Mouse (Mus musculus) liver, embryonic 11.5 days (tissue): ENCODE results near the gene Reps1. TPM values are rescaled to one million over a fixed set of nuclear protein-coding genes. Genes with fewer than 3 reads are reported as not detected.
"Not testable (repeated sequence)": the region's sequence is repeated elsewhere in the genome, so short reads cannot be mapped to it uniquely, and the experiment has no call there.

Source experiments
- ATAC-seq: fragments of 200-750 bp; cut with Nextera tagmentation; replicated peaks from 2 replicates; pipeline ENCODE4 v1.8.0; 2017; ENCODE audit warnings: moderate number of reproducible peaks, mild to moderate bottlenecking, moderate TSS enrichment, moderate library complexity; ENCODE audit not compliant: low FRiP score
- DNase-seq: peaks from one replicate; pipeline ENCODE4 v3.0.0-alpha.2; 2017; ENCODE audit warnings: low spot score
- H3K27ac ChIP-seq: fragments of 300-500 bp; sonication (generic); 2 replicates; pipeline ENCODE4 v1.5.1; 2014; ENCODE audit warnings: mild to moderate bottlenecking, low read depth, low read length, control low read depth
- H3K27me3 ChIP-seq: fragments of 300-500 bp; sonication (generic); replicated peaks from 2 replicates; pipeline ENCODE4 v1.6.1; 2014; ENCODE audit warnings: low read length, mixed read lengths; ENCODE audit not compliant: control insufficient read depth, insufficient read depth
- H3K36me3 ChIP-seq: fragments of 300-500 bp; sonication (generic); 2 replicates; pipeline ENCODE4 v1.6.1; 2014; ENCODE audit warnings: mild to moderate bottlenecking, low read length, moderate library complexity, mixed read lengths; ENCODE audit not compliant: control insufficient read depth, insufficient read depth
- H3K4me1 ChIP-seq: fragments of 300-500 bp; sonication (generic); replicated peaks from 2 replicates; pipeline ENCODE4 v1.6.1; 2014; ENCODE audit warnings: low read length, mixed read lengths; ENCODE audit not compliant: control insufficient read depth, insufficient read depth
- H3K4me2 ChIP-seq: fragments of 300-500 bp; sonication (generic); 2 replicates; pipeline ENCODE4 v1.6.1; 2014; ENCODE audit warnings: mild to moderate bottlenecking, control low read depth, moderate library complexity
- H3K4me3 ChIP-seq: fragments of 300-500 bp; sonication (generic); 2 replicates; pipeline ENCODE4 v1.5.1; 2014; ENCODE audit warnings: low read depth, low read length, control low read depth
- H3K9ac ChIP-seq: fragments of 300-500 bp; sonication (generic); 2 replicates; pipeline ENCODE4 v1.6.1; 2014; ENCODE audit warnings: low read depth, low read length, control low read depth
- H3K9me3 ChIP-seq: fragments of 300-500 bp; sonication (generic); 2 replicates; pipeline ENCODE4 v1.6.1; 2016; ENCODE audit warnings: low read length, inconsistent platforms, mixed read lengths; ENCODE audit not compliant: control insufficient read depth
- WGBS: fragments of 180-500 bp; shearing (Covaris S2); extraction: QIAGEN DNeasy Blood & Tissue Kit; methylation state at CpG from one replicate; pipeline ENCODE4 v1.1.7; 2014; 5-methylcytosine and 5-hydroxymethylcytosine counted together
- polyA plus RNA-seq: library from polyadenylated mRNA; unstranded; fragments of >200 nt; fragmentation: Nextera tagmentation; extraction: Ambion mirVana; gene quantifications from 2 replicates; pipeline ENCODE4 v1.2.1, GENCODE M21; 2014

Gene Reps1
- polyA plus RNA-seq, 1 experiment from 2014 or later = 17.8 TPM

- H3K27me3 ChIP-seq, H3K4me1 ChIP-seq, H3K36me3 ChIP-seq, H3K27ac ChIP-seq, DNase-seq, ATAC-seq, H3K9ac ChIP-seq, H3K9me3 ChIP-seq, H3K4me2 ChIP-seq: not testable (repeated sequence)
- 62% methylated on average over 12 of the region's 26 CpGs for WGBS
- H3K4me3 ChIP-seq = peak overlapping the region; percentile 29; the same call in 1 of the 2 replicates
These were observed 83.3 kb downstream of the Reps1 start for GRCm38 (mm10) chr10:18138853-18139503.

GRCm38 (mm10) chr10:18139615-18140014 is 84.0 kb downstream of the Reps1 start:
- no peak for ATAC-seq
- no peak for DNase-seq
- no peaks in the 10 kb centered on the region for H3K36me3 ChIP-seq
- H3K27ac ChIP-seq = no peak overlapping the region
- no peaks in the 10 kb centered on the region for H3K27me3 ChIP-seq
- 90% methylated on average over 5 of the region's 5 CpGs for WGBS
- 0 out of 2 replicates have a peak overlapping the region, but pooled peaks have one; percentile 16 for H3K9ac ChIP-seq
- no peaks in the 10 kb centered on the region for H3K9me3 ChIP-seq
- no peaks in the 10 kb centered on the region for H3K4me1 ChIP-seq
- H3K4me3 ChIP-seq = peak overlapping the region; percentile 29; the same call in 1 of the 2 replicates
- H3K4me2 ChIP-seq = peak overlapping the region; percentile 42

DNA sequence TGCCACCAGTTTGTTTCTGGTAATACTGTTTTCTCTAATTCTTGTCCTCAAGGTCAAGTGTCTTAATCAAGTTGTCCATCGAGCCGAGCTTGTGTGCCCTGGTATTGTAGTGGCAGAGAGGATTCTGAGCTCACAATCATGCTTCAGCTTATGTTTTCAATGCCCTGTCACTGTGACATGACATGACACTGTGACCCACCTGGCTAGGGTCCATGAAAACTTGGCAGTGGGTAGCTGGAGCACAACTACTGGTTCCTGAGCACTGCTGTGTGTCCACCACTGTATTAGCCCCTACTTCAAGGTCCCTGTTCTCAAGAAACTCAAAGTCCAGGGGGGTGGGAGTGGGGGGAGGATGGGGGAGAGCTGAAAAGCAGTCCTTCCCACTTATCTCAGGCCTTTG is 85.7 kb downstream of the Reps1 start:
- H3K9ac ChIP-seq = no peak overlapping the region
- H3K4me1 ChIP-seq = no peaks in the 10 kb centered on the region
- no peaks in the 10 kb centered on the region for H3K36me3 ChIP-seq
- DNase-seq (no peak), ATAC-seq (no peak)
- H3K27ac ChIP-seq = no peak overlapping the region
- no peak overlapping the region for H3K4me2 ChIP-seq
- H3K9me3 ChIP-seq = no peaks in the 10 kb centered on the region
- WGBS = 84% methylated on average over 2 of the region's 2 CpGs
- no peak overlapping the region for H3K4me3 ChIP-seq
- H3K27me3 ChIP-seq = no peaks in the 10 kb centered on the region

DNA sequence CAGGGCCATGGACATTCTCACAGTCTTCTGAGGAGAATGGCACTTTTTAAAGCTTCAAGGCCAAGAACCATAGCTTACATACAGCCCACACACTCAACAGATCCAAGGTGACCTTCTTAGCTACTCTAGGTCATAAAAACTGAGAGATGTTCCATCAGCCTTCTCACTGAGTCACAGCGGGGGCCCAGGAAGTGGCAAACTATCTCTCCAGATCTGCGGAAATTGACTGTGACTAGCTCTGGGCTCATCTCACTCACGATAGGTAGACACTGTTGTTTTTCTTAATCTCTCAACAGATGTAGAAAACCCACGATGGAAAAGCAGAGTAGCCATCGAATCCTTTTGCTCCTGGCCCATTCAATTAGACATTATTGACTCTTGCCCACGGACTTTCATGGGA is 86.6 kb downstream of the Reps1 start:
- no peak overlapping the region for H3K4me2 ChIP-seq
- ATAC-seq (no peak), DNase-seq (no peak)
- 72% methylated on average over 6 of the region's 6 CpGs for WGBS
- H3K9ac ChIP-seq = no peak overlapping the region
- no peak overlapping the region for H3K4me3 ChIP-seq
- no peaks in the 10 kb centered on the region for H3K4me1 ChIP-seq
- no peaks in the 10 kb centered on the region for H3K9me3 ChIP-seq
- no peak overlapping the region for H3K27ac ChIP-seq
- no peaks in the 10 kb centered on the region for H3K27me3 ChIP-seq
- no peaks in the 10 kb centered on the region for H3K36me3 ChIP-seq

- no peak overlapping the region for H3K4me2 ChIP-seq
- no peak for DNase-seq
- H3K9ac ChIP-seq = no peak overlapping the region
- no peak overlapping the region for H3K4me3 ChIP-seq
- H3K36me3 ChIP-seq = no peaks in the 10 kb centered on the region
- no peak for ATAC-seq
- H3K27ac ChIP-seq = no peak overlapping the region
- WGBS = 70% methylated on average over 3 of the region's 3 CpGs
- H3K9me3 ChIP-seq = no peaks in the 10 kb centered on the region
- H3K27me3 ChIP-seq = no peaks in the 10 kb centered on the region
- H3K4me1 ChIP-seq = no peaks in the 10 kb centered on the region
These were observed 91.6 kb downstream of the Reps1 start for GRCm38 (mm10) chr10:18147224-18147623.

DNA sequence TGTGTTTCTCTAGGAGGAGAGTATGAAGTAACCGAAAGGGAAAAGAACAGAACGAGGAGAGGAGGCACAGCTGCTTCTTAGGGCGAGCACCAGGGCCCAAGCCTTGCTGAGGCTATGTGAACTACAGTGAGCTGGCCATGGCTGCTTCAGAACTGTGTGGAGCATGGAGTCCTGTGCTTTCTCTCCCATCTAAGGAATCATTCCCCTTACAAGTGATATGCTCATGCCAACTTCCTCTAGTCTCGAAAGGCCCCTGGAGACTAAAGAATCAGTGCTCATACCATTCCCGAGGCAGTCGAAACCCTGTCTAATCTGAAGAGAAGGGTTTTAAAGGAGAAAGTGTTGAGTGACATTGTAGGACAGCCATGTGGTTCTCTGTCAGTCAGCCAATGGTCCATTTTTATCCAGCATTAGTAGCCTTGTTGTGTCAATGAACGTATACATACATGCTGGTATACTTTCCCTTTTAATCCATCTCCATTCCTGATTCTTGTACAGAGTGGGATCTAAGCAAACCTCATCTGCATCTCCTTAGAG is 106.8 kb downstream of the Reps1 start:
- H3K4me3 ChIP-seq = no peak overlapping the region
- no peak for ATAC-seq
- H3K9me3 ChIP-seq = no peaks in the 10 kb centered on the region
- H3K27ac ChIP-seq = no peak overlapping the region
- WGBS = 79% methylated on average over 7 of the region's 7 CpGs
- no peaks in the 10 kb centered on the region for H3K36me3 ChIP-seq
- no peak for DNase-seq
- H3K27me3 ChIP-seq = no peaks in the 10 kb centered on the region
- H3K4me1 ChIP-seq = no peaks in the 10 kb centered on the region
- H3K9ac ChIP-seq = no peak overlapping the region
- no peak overlapping the region for H3K4me2 ChIP-seq

Other genes starting within 250 kb of the Reps1 start
- 4.3 and 5.6 TPM in 2 replicates for gene Heca, start 107.8 kb upstream of the Reps1 start, polyA plus RNA-seq
- gene Abracl, start 32.6 kb upstream of the Reps1 start, polyA plus RNA-seq = 109 and 115 TPM in 2 replicates
- gene Ect2l, start 155.0 kb downstream of the Reps1 start, polyA plus RNA-seq = 0.27 TPM in 1 of 2 replicates, not detected in the other
- gene Ccdc28a, start 179.1 kb downstream of the Reps1 start, polyA plus RNA-seq = 12.6 and 13.5 TPM in 2 replicates